Mouse (Mus musculus): Measurements from ENCODE around the gene Bahcc1.

Bahcc1 gene

DNA sequence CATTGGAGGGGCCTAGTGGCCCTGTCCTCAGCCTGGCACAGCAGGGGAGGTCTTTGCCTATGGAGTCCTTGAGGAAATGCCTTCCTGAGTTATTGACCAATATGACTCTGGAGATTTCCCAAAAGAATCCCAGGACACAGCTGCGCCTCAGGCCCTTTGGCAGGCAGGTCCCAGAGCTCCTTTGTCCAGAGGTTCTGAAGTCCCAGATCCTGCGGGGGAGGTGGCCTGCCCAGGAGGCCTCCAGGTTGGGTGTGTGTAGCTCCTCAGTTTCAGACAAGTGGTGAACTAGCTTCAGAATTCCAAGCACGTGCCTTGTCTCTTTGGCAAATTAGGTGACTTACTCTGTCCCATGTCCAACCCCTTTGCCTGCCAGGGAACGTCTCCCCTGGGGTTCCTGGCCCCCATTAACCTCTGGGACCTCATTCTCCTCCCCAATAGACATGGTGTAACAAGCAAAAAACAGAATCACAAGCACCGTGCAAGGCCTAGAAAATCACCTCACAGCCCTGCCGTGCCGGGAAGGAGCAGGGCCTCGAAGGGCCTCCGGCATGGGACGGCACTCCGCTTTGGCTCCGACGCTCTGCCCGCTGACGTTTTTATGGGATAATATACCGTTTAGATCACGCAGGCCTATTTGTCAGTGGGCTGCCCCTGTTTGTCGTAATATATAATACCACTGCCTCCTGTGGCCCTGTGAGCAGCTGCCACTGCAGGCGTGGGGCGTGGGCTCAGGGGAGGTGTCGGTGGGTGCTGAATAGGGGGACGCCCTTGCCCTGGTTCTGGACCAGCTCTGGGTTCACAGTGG, 10.2 kb downstream of the Bahcc1 start:
- no peak for DNase-seq (ENCODE audit: low read depth, low spot score)

DNA sequence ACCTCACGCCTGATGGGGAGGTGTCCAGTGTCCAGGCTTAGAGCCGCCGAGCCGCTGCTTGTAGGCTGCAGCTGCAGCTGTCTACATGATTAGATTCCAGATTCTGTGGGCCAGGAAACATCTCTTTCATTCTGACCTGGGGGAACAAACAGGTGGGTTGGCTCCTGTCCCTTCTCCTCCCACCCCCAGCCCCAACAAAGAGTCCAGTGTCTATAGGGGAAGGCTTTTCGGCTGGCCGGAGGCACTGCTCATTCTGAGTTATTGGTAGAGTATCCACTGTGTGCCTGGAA, 10.7 kb downstream of the Bahcc1 start:
- no peak for DNase-seq (ENCODE audit: low read depth, low spot score)

DNA sequence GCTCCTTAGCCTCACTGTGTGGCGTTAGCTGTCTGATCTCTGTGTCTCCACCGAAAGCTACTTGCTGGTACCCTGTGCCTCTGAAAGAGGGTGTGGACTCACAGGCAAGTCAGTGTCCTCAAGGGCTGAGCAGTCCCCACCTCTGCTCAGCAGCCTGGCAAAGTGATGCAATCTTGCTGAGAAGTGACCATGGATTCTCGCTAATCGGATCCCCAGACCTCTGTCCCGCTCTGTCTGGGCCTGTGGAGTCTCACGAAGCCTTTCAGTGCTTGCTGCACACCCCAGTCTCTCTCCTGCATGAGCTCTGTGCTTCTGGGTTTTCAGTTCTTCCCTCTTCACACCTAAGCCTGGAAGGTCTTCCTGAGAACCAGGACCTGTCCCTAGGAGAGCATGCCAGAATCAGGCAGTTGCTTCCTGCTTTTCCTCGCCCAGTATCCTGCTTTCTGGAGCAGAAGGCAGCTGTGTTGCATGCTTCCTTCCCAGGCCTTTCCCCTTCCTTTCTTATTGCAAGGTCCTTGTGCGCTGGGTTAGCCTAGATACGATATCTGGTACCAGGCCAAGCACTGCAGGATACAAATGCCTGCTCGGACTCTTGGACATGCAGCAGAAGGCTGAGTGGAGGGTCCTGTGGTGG, 15.5 kb downstream of the Bahcc1 start:
- no peak for DNase-seq (ENCODE audit: low read depth, low spot score)

- no peak for DNase-seq (ENCODE audit: low read depth, low spot score)
Measured at GRCm38 (mm10) chr11:120248899-120249298, 16.2 kb downstream of the Bahcc1 start.

- DNase-seq (ENCODE audit: low read depth, low spot score), result no peak
Measured at GRCm38 (mm10) chr11:120250991-120251949, 18.5 kb downstream of the Bahcc1 start.

DNA sequence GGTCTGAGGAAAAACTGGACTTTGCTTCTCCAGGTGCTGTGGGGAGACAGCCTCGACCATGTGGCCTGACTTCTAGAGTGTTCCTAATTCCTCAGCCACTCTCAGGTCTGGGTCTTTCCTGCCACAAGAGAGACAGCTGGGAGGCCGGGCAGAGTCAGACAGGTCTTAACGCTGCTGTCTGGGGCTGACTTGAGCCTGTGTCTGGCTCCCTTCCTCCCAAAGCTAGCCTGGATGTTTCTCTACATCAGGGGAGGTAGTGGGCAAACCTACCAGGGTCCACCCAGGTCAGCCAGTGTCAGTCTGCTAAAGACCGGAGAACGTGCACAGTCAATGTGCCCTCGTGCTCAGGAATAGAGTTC, 19.2 kb downstream of the Bahcc1 start:
- no peak for DNase-seq (ENCODE audit: low read depth, low spot score)

DNA sequence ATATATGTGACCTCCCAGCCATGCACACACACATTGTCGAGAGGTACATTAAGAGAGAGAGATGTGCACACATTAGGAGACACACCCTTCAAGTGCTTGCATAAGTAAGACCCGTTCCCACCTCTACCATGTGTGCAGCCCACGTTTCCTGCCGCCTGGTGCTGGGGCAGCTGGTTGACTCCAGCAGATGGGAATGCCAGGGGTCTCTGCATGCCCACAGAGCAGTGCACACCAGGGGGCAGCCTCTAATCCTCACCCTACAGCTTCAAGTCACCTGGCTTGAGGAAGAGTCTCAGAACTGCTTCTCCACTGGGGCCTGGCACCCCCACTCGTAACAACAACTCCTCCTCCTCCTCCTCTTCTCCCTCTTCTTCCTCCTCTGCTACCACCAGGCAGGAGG, 19.7 kb downstream of the Bahcc1 start:
- no peak for DNase-seq (ENCODE audit: low read depth, low spot score)

- DNase-seq (ENCODE audit: low read depth, low spot score), result no peak
Measured at GRCm38 (mm10) chr11:120252843-120253645, 20.3 kb downstream of the Bahcc1 start.

GRCm38 (mm10) chr11:120253646-120254315, 21.0 kb downstream of the Bahcc1 start:
- no peak for DNase-seq (ENCODE audit: low read depth, low spot score)

- no peak for DNase-seq (ENCODE audit: low read depth, low spot score)
Measured at GRCm38 (mm10) chr11:120254420-120254819, 21.7 kb downstream of the Bahcc1 start.

- DNase-seq (ENCODE audit: low read depth, low spot score), result peak; percentile 96
Measured at GRCm38 (mm10) chr11:120255038-120255437, 22.3 kb downstream of the Bahcc1 start.

DNA sequence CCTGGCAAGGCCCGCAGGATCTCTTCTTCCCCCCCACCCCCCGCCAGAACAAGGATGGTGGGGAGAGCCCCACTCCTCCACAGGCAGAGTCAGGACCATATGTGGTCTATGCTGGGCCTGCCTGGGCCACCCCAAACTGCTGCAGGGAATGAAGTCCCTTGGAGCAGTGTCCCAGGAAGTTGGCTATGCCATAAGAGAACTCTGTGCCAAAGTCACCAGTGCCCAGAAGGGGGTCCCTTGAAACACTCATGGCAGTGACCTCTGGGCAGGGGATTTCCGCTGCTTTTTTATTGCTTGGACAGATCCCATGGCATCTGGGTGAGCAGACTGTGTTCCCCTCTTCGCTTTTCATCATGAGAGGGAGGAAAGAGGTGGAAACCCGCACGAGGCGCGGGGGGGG, 22.8 kb downstream of the Bahcc1 start:
- no peak for DNase-seq (ENCODE audit: low read depth, low spot score)

DNA sequence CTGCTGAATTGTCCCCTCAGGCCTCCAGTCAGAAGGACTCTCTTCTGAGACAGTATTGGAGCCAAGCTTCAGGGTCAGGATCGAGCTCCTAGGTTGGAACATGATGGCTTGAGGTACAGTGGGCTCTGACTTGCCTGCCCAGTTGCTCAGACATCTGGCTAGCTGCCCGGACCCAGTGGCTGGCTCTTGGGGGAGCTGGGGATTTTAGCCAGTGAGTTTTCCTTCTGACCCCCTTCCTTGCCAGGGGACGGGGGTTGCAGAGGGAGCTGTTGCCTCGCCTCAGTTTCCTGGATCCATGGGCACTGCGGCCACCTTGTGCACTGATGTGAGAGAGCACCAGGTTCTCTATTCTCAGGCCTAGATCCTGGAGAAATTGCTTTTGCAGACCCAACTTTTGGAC, 23.4 kb downstream of the Bahcc1 start:
- DNase-seq (ENCODE audit: low read depth, low spot score), result no peak

GRCm38 (mm10) chr11:120256543-120256942, 23.8 kb downstream of the Bahcc1 start:
- DNase-seq (ENCODE audit: low read depth, low spot score), result no peak

GRCm38 (mm10) chr11:120256981-120257820, 24.5 kb downstream of the Bahcc1 start:
- DNase-seq (ENCODE audit: low read depth, low spot score), result no peak

DNA sequence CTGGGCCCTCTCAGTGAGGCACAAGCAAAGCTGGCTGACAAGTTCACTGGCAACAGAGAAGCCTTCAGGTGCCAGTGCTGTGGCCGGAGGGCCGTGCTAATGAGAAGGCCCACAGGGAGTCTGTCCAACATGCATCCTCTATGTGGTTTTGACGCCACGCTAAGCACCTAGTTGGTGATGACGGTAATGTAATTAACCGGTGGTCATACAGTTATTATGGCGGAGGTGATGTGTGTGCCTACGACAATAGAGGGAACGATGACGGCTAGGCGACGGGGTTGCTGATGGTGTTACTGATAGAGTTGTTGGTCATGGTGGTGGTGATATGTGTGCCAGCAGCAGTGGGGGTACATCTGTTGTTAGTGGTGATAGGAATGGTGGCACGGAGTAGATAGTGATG, 25.2 kb downstream of the Bahcc1 start:
- DNase-seq (ENCODE audit: low read depth, low spot score), result no peak

DNA sequence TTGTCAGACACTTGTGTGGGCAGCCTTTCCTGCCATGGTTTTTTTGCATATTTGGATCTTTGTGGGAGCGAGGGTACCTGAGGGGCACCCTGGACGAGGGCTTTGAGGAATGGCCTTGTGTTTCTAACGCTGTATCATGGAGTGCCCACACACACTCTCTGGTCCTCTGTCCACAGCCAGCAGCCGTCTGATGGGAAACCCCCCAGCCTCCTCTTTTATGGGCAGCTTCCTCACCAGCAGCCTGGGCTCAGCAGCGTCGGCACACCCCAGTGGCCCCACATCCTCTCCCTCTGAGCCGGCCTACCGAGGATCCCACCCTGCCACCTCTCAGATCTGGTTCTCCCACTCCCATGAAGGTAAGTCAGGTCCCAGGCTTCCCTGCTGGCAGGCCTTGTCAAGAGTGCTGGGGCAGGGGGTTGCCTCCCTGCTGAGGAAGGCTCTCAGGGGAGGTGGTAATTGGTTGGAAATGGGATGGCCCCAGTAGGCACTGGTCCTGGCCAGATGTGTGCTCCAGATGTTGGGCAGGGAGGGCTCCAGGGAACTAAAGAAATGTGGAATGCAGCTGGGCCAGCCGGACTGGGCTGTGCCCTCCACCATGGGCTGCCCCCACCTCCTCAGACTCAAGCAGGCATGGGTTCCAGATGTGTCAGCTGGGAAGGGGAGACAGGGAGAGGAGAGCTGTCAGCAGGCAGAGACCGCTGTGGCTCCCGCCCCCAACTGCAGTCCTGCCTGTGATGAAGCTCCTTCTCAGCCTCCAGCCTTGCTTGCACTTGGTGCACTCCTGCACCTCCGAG, 26.3 kb downstream of the Bahcc1 start:
- no peak for DNase-seq (ENCODE audit: low read depth, low spot score)

DNA sequence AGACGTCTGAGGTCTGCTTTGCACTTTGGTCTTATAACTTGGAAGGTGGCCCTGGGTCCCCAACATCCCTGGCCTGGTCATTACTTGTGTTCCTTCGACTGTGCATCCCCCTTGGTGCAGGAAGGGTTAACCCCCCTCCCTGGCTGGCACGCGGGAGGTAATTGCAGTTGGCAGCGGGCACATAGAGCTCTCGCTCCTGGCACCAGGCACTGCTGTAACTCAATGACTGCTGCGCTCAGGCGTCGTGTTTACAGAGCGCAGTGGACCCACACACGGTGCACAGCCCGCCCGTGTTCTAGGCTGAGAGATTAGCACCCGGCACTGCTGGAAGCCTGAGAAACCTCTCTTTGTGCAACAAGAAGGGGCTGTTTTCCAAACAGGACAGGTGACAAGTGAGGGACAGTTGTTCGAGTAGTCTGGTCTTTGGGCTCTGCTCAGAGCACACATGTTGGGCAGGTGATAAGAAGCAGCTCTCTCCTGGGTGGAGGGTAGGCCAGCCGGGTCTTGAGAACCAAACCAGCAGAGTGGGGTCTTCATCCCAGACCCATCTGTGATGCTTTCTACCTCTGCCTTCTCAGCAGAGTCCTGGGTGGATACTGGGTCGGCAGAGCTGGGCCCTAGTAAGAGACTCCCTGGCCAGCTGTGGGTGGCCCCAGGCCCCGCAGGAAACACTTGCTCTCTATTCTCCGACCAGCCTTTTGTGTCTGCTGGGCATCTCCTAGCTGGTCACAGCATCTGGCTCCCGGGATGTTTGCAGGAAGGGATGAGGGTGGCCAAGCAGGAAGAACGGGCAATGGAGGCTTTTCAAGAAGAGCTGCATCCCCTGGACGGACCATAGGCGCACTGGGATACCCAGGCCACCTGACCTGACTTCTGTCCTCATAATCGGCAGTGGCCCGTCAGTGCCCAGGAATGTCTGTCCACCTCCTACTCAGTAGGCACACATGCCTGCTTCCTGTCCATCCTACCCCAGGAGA, 27.3 kb downstream of the Bahcc1 start:
- no peak for DNase-seq (ENCODE audit: low read depth, low spot score)

All from skeletal muscle tissue, adult 2 months (tissue).